12 mouse cellular contexts compared by ENCODE assay signal in the genomic region with DNA sequence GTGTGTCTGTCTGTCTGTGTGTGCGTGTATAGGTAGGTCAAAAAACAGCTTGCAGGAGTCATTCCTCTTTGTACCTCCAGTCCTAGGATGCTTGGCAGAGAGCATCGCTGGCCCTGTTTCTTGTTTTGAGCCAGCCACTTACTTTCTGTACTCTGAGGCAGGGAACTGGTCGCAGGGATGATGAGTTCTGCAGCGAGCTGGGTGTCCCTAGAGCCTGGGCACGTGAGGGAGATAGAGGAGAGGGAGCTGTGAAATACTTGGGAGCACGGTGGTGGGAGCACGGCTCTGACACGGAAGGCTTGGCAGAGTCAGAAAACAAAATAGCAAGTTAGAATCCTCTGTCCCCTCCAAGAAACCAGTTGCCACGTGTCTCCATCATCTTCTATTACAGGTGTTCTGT. TPM values are rescaled to one million over a fixed set of nuclear protein-coding genes. Genes with fewer than 3 reads are reported as not detected.
DNase-seq lines count a peak whose midpoint lies in the region; ATAC-seq and TF ChIP-seq lines count a peak whose summit lies in the region.
"Had no signal": no experiment of that assay in that cellular context is flagged by ENCODE, and none has a peak within 500 bp of the region (broad histone marks: within the 10 kb centered on the region; RNA-seq: fewer than 3 reads in every experiment).

No protein-coding gene starts in this region.

- H3K36me3 ChIP-seq in ES-E14 (ENCODE audit: control insufficient read depth, insufficient read depth, low read length, poor library complexity, severe bottlenecking): peaks cover 24% of the 10 kb centered on the region
- peaks cover 28% of the 10 kb centered on the region for H3K36me3 ChIP-seq in forebrain, embryonic 15.5 days
- peaks cover 43% of the 10 kb centered on the region for H3K36me3 ChIP-seq in midbrain, embryonic 10.5 days

- H3K4me1 ChIP-seq in cerebellum, adult 2 months (ENCODE audit: control insufficient read depth, insufficient read depth, low read length): peaks cover 43% of the 10 kb centered on the region
- H3K4me1 ChIP-seq in ES-E14 (ENCODE audit: control insufficient read depth in 2 of 2, insufficient read depth in 2 of 2, low read length in 2 of 2, poor library complexity in 1 of 2): peaks cover 3 to 36% of the 10 kb centered on the region in 2 experiments; a peak in 3 of 4 replicates
- H3K4me1 ChIP-seq in forebrain, embryonic 15.5 days: peaks cover 48% of the 10 kb centered on the region
- peaks cover 54% of the 10 kb centered on the region for H3K4me1 ChIP-seq in midbrain, embryonic 10.5 days

- peak overlapping the region; percentile 93 for H3K27ac ChIP-seq in cerebellum, adult 2 months (ENCODE audit: insufficient read depth, low read length)
- H3K27ac ChIP-seq in ES-E14 (ENCODE audit: insufficient read depth, low read depth, low read length, poor library complexity, severe bottlenecking): no peak overlapping the region
- no peak overlapping the region; the same call in 1 of the 2 replicates for H3K27ac ChIP-seq in forebrain, embryonic 15.5 days (replicated peaks)
- H3K27ac ChIP-seq in midbrain, embryonic 10.5 days (replicated peaks): peak overlapping the region; percentile 85

- peak overlapping the region; percentile 33; the same call in 1 of the 2 replicates for H3K9ac ChIP-seq in ES-E14 (ENCODE audit: insufficient read depth, low read depth, low read length, poor library complexity, severe bottlenecking)
- H3K9ac ChIP-seq in forebrain, embryonic 15.5 days (replicated peaks): no peak overlapping the region

- in situ Hi-C loops in ES-E14 (cut with MboI; ENCODE audit: low sequenced_read_pairs in 2 of 2, unreplicated experiment in 2 of 2): no loop called here

- WGBS in cerebellum, adult 2 months: 2% methylated on average over 9 of the region's 9 CpGs
- 8% methylated on average over 9 of the region's 9 CpGs for WGBS in forebrain, embryonic 15.5 days
- 9% methylated on average over 9 of the region's 9 CpGs for WGBS in midbrain, embryonic 10.5 days

- no peaks in the 10 kb centered on the region for H3K27me3 ChIP-seq in cerebellum, adult 2 months (ENCODE audit: control insufficient read depth, insufficient read depth, low read length)
- no peaks in the 10 kb centered on the region for H3K27me3 ChIP-seq in forebrain, embryonic 15.5 days
- peaks cover 69% of the 10 kb centered on the region for H3K27me3 ChIP-seq in midbrain, embryonic 10.5 days (ENCODE audit: low read depth, poor library complexity, severe bottlenecking)

- TF ChIP-seq CTCF in cerebellum, adult 2 months (IDR thresholded peaks at IDR 0.05; ENCODE audit: borderline replicate concordance, insufficient read depth, low read depth, low read length): no peak

- peak overlapping the region; percentile 99 for H3K4me3 ChIP-seq in cerebellum, adult 2 months (replicated peaks; ENCODE audit: insufficient read depth, low read depth, low read length)
- H3K4me3 ChIP-seq in ES-E14 (ENCODE audit: insufficient read depth in 1 of 2, low read depth in 1 of 2, low read length in 2 of 2, poor library complexity in 1 of 2, severe bottlenecking in 1 of 2): 0 out of 4 replicates have a peak overlapping the region, but pooled peaks have one; percentile 0 to 10
- H3K4me3 ChIP-seq in forebrain, embryonic 15.5 days: no peak overlapping the region
- peak overlapping the region; percentile 55 for H3K4me3 ChIP-seq in midbrain, embryonic 10.5 days

- H3K9me3 ChIP-seq in ES-E14 (ENCODE audit: control insufficient read depth, insufficient read depth, low read depth, low read length): no peaks in the 10 kb centered on the region
- no peaks in the 10 kb centered on the region for H3K9me3 ChIP-seq in forebrain, embryonic 15.5 days
- H3K9me3 ChIP-seq in midbrain, embryonic 10.5 days (replicated peaks): no peaks in the 10 kb centered on the region

- no peak for TF ChIP-seq POLR2A in cerebellum, adult 2 months (IDR thresholded peaks at IDR 0.05; ENCODE audit: borderline replicate concordance, insufficient read depth, low read length)

- H3K4me2 ChIP-seq in forebrain, embryonic 15.5 days (replicated peaks): peak overlapping the region; percentile 81

- no peak for ATAC-seq in forebrain, embryonic 15.5 days (replicated peaks)
- no peak for ATAC-seq in megakaryocyte-erythroid progenitor cell, adult 5-6 weeks (replicated peaks; ENCODE audit: low FRiP score, low TSS enrichment, poor library complexity, severe bottlenecking)

- peak in 1 of 2 experiments; percentile 53 for DNase-seq in cerebellum, adult 2 months
- DNase-seq in cerebellum, postnatal 36 days: no peak
- no peak for DNase-seq in ES-E14 (ENCODE audit: low read depth, low spot score)
- no peak for DNase-seq in midbrain, embryonic 10.5 days (ENCODE audit: low spot score)
- DNase-seq in thymus, postnatal 10 days (ENCODE audit: low spot score in 2 of 2): no peak
- DNase-seq in kidney, postnatal 4 days: no peak
- DNase-seq: gastrocnemius, postnatal 14 days; lung, postnatal 4 days; right cerebral cortex, postnatal 14 days; thymus, postnatal 36 days had no signal

TF ChIP-seq in ES-E14, 5 proteins besides CTCF, POLR2A, EP300 and RAD21:
- TF ChIP-seq ZC3H11A (IDR thresholded peaks at IDR 0.05; ENCODE audit: borderline replicate concordance, low read depth, low read length) (no peak), ZNF384 (IDR thresholded peaks at IDR 0.05; ENCODE audit: low read depth, low read length) (no peak), HCFC1 (IDR thresholded peaks at IDR 0.05; ENCODE audit: borderline replicate concordance, insufficient read depth, low read length) (no peak), CHD2 (IDR thresholded peaks at IDR 0.05; ENCODE audit: low read depth, low read length) (no peak), MAFK (IDR thresholded peaks at IDR 0.05; ENCODE audit: insufficient read depth, low read depth, low read length) (no peak)

RNA-seq across cellular contexts. Expression of gene Map1a, which starts 8.3 kb away (rescaled TPM):
- 223 and 254 TPM in 2 replicates for polyA plus RNA-seq in cerebellum, adult 2 months (2012; rRNA removed)
- total RNA-seq in ES-E14 (2012; rRNA removed): 4.3 and 4.4 TPM in 2 replicates
- polyA plus RNA-seq in forebrain, embryonic 15.5 days (2015; fragmentation: Nextera tagmentation; extraction: Ambion mirVana): 9.4 and 13.9 TPM in 2 replicates
- polyA plus RNA-seq in midbrain, embryonic 10.5 days (2016; fragmentation: Nextera tagmentation; extraction: Ambion mirVana): 7.8 and 11.4 TPM in 2 replicates
- 0.10 TPM in 1 of 2 replicates, not detected in the other for total RNA-seq in megakaryocyte-erythroid progenitor cell, adult 5-6 weeks (2014; fragmentation: Nextera tagmentation)
- total RNA-seq in megakaryocyte-erythroid progenitor cell, adult 5-6 weeks (2017): not detected in 2 replicates

RNA-seq across cellular contexts. Expression of gene Trp53bp1, which starts 26.5 kb away (rescaled TPM):
- polyA plus RNA-seq in cerebellum, adult 2 months (2012; rRNA removed): 57.9 and 59.4 TPM in 2 replicates
- total RNA-seq in ES-E14 (2012; rRNA removed): 47.6 and 63.3 TPM in 2 replicates
- polyA plus RNA-seq in forebrain, embryonic 15.5 days (2015; fragmentation: Nextera tagmentation; extraction: Ambion mirVana): 186 and 197 TPM in 2 replicates
- polyA plus RNA-seq in midbrain, embryonic 10.5 days (2016; fragmentation: Nextera tagmentation; extraction: Ambion mirVana): 115 and 146 TPM in 2 replicates
- total RNA-seq in megakaryocyte-erythroid progenitor cell, adult 5-6 weeks (2014; fragmentation: Nextera tagmentation): 22.9 and 33.3 TPM in 2 replicates
- 22.6 and 31.8 TPM in 2 replicates for total RNA-seq in megakaryocyte-erythroid progenitor cell, adult 5-6 weeks (2017)

RNA-seq across cellular contexts. Expression of gene Ppip5k1, which starts 57.5 kb away (rescaled TPM):
- polyA plus RNA-seq in cerebellum, adult 2 months (2012; rRNA removed): 160 and 183 TPM in 2 replicates
- total RNA-seq in ES-E14 (2012; rRNA removed): 7.6 and 8.8 TPM in 2 replicates
- polyA plus RNA-seq in forebrain, embryonic 15.5 days (2015; fragmentation: Nextera tagmentation; extraction: Ambion mirVana): 13.8 and 16.6 TPM in 2 replicates
- polyA plus RNA-seq in midbrain, embryonic 10.5 days (2016; fragmentation: Nextera tagmentation; extraction: Ambion mirVana): 11.2 and 11.4 TPM in 2 replicates
- total RNA-seq in megakaryocyte-erythroid progenitor cell, adult 5-6 weeks (2014; fragmentation: Nextera tagmentation): 8.4 and 14.2 TPM in 2 replicates
- 8.2 and 10.1 TPM in 2 replicates for total RNA-seq in megakaryocyte-erythroid progenitor cell, adult 5-6 weeks (2017)

RNA-seq across cellular contexts. Expression of gene Ckmt1, which starts 59.8 kb away (rescaled TPM):
- polyA plus RNA-seq in cerebellum, adult 2 months (2012; rRNA removed): 504 and 518 TPM in 2 replicates
- total RNA-seq in ES-E14 (2012; rRNA removed): 8.3 and 11.3 TPM in 2 replicates
- 23.8 and 25.1 TPM in 2 replicates for polyA plus RNA-seq in forebrain, embryonic 15.5 days (2015; fragmentation: Nextera tagmentation; extraction: Ambion mirVana)
- 1.5 and 3.9 TPM in 2 replicates for polyA plus RNA-seq in midbrain, embryonic 10.5 days (2016; fragmentation: Nextera tagmentation; extraction: Ambion mirVana)
- total RNA-seq in megakaryocyte-erythroid progenitor cell, adult 5-6 weeks (2014; fragmentation: Nextera tagmentation): not detected in 2 replicates
- total RNA-seq in megakaryocyte-erythroid progenitor cell, adult 5-6 weeks (2017): not detected in 2 replicates

Comparison
In these comparisons a context has a peak if more than half of its experiments do, and no peak if none do; other contexts are left out.
1. H3K27ac ChIP-seq: peak in cerebellum, adult 2 months (single experiment) and midbrain, embryonic 10.5 days (single experiment); none in ES-E14 (single experiment) and forebrain, embryonic 15.5 days (single experiment).
2. RNA of gene Map1a, which starts 8.3 kb away (polyA plus RNA-seq): 223 to 254 TPM in cerebellum, adult 2 months; 9.4 to 13.9 TPM in forebrain, embryonic 15.5 days and 7.8 to 11.4 TPM in midbrain, embryonic 10.5 days; every median in the first group is over 10 times any median in the second.